In genomic region chr13:45822491-45822829, GRCm38 (mm10) we compare ENCODE assay signal across 20 mouse cellular contexts.
"Had no signal": no experiment of that assay in that cellular context is flagged by ENCODE, and none has a peak within 500 bp of the region (broad histone marks: within the 10 kb centered on the region; RNA-seq: fewer than 3 reads in every experiment).

No protein-coding gene starts in this region.

- H3K27ac ChIP-seq: kidney, postnatal 0 days; limb, embryonic 12.5 days; limb, embryonic 15.5 days; liver, embryonic 14.5 days; macrophage; midbrain, embryonic 13.5 days; neural tube, embryonic 13.5 days had no signal

- H3K4me3 ChIP-seq: limb, embryonic 12.5 days; limb, embryonic 15.5 days; midbrain, embryonic 13.5 days; myocyte; neural tube, embryonic 13.5 days had no signal

- H3K27me3 ChIP-seq: limb, embryonic 12.5 days; limb, embryonic 15.5 days; midbrain, embryonic 13.5 days; neural tube, embryonic 13.5 days had no signal

- H3K4me2 ChIP-seq: limb, embryonic 12.5 days; limb, embryonic 15.5 days; liver, embryonic 11.5 days; lung, embryonic 14.5 days; midbrain, embryonic 13.5 days; neural tube, embryonic 13.5 days had no signal

- ATAC-seq: liver, postnatal 0 days; lung, postnatal 0 days; midbrain, embryonic 13.5 days had no signal

- H3K9me3 ChIP-seq: limb, embryonic 12.5 days; limb, embryonic 15.5 days; midbrain, embryonic 13.5 days; neural tube, embryonic 13.5 days had no signal

- DNase-seq: kidney, adult 2 months; kidney, postnatal 25 days; left cerebral cortex, postnatal 4 days; liver, postnatal 0 days; lung, embryonic 14.5 days; retina, postnatal 1 day; right cerebral cortex, postnatal 25 days; spleen, adult 18-20 months; thymus, adult 18-20 months; thymus, postnatal 36 days had no signal

- H3K9ac ChIP-seq: limb, embryonic 12.5 days; limb, embryonic 15.5 days; liver, embryonic 14.5 days; liver, postnatal 0 days; lung, embryonic 14.5 days; midbrain, embryonic 13.5 days; neural tube, embryonic 13.5 days had no signal

- H3K36me3 ChIP-seq: limb, embryonic 15.5 days; midbrain, embryonic 13.5 days had no signal
